Mouse (Mus musculus) hindbrain, postnatal 0 days (tissue): ENCODE data around the gene Sfrp5. TPM values are rescaled to one million over a fixed set of nuclear protein-coding genes. Genes with fewer than 3 reads are reported as not detected.
A peak's percentile ranks its signal among the peaks of the same experiment; 100 is the strongest.

Experiments used
- ATAC-seq: fragments of 200-750 bp; cut with Nextera tagmentation; 2 replicates; pipeline ENCODE4 v1.8.0; 2017; ENCODE audit warnings: mild to moderate bottlenecking, moderate TSS enrichment, moderate library complexity
- DNase-seq: peaks from one replicate; pipeline ENCODE4 v3.0.0-alpha.2; 2015; ENCODE audit warnings: low spot score
- H3K27ac ChIP-seq: fragments of 300-500 bp; sonication (generic); 2 replicates; pipeline ENCODE4 v1.5.1; 2014; ENCODE audit warnings: mild to moderate bottlenecking
- H3K27me3 ChIP-seq: fragments of 300-500 bp; sonication (generic); 2 replicates; pipeline ENCODE4 v1.6.1; 2014; ENCODE audit warnings: low read length, mixed read lengths; ENCODE audit not compliant: insufficient read depth
- H3K36me3 ChIP-seq: fragments of 300-500 bp; sonication (generic); 2 replicates; pipeline ENCODE4 v1.6.1; 2014; ENCODE audit warnings: low read length, mixed read lengths; ENCODE audit not compliant: insufficient read depth
- H3K4me1 ChIP-seq: fragments of 300-500 bp; sonication (generic); 2 replicates; pipeline ENCODE4 v1.6.1; 2014; ENCODE audit warnings: antibody characterized with exemption, low read length, mixed read lengths; ENCODE audit not compliant: insufficient read depth
- H3K4me2 ChIP-seq: fragments of 300-500 bp; sonication (generic); 2 replicates; pipeline ENCODE4 v1.6.1; 2014; ENCODE audit warnings: low read depth, mild to moderate bottlenecking, low read length, moderate library complexity, mixed read lengths
- H3K4me3 ChIP-seq: fragments of 300-500 bp; sonication (generic); 2 replicates; pipeline ENCODE4 v1.5.1; 2014; ENCODE audit warnings: low read length
- H3K9ac ChIP-seq: fragments of 300-500 bp; sonication (generic); replicated peaks from 2 replicates; pipeline ENCODE4 v1.6.1; 2014; ENCODE audit warnings: mild to moderate bottlenecking, low read length, moderate library complexity, mixed read lengths
- H3K9me3 ChIP-seq: fragments of 300-500 bp; sonication (generic); 2 replicates; pipeline ENCODE4 v1.6.1; 2016; ENCODE audit warnings: low read length, mixed read lengths
- CTCF ChIP-seq: IDR thresholded peaks from 2 replicates; pipeline ENCODE4 v1.5.1; 2016; ENCODE audit warnings: antibody characterized with exemption, control low read depth, low read depth
- WGBS: fragments of 180-500 bp; shearing (Covaris S2); extraction: QIAGEN DNeasy Blood & Tissue Kit; methylation state at CpG from one replicate; pipeline ENCODE4 v1.1.7; 2014; 5-methylcytosine and 5-hydroxymethylcytosine counted together
- polyA plus RNA-seq: library from polyadenylated mRNA; unstranded; fragments of >200 nt; fragmentation: Nextera tagmentation; extraction: Ambion mirVana; gene quantifications from 2 replicates; pipeline ENCODE4 v1.2.1, GENCODE M21; 2015
- total RNA-seq: library from RNA; depleted of rRNA; stranded (reverse); fragments of >200 nt; gene quantifications from 2 replicates; pipeline ENCODE4 v1.2.3, GENCODE M21; 2014

The Sfrp5 gene
- total and polyA plus RNA-seq, 2 experiments from 2014 or later: 1.6 to 1.8 TPM

DNA sequence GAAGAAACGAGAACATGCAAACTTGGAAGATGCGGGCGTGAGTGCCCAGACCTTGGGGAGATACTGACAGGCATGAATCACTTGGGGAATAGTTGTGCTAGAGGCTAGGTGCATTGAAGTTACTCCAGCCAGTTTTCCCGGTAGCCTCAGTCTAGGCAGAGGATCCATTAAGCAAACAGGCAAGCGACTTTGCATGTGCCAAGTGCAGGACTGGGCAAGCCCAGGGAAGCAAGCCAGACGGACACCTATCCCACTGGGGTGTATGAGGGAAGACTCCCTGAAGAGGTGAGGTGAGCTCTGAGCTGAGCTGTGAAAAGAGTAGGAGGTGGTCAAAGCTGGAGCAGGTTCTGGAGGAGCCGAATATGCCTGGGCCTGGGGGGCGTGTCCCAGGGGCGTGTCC lies 34.6 kb downstream of the Sfrp5 start:
- H3K4me2 ChIP-seq: no peak overlapping the region

DNA sequence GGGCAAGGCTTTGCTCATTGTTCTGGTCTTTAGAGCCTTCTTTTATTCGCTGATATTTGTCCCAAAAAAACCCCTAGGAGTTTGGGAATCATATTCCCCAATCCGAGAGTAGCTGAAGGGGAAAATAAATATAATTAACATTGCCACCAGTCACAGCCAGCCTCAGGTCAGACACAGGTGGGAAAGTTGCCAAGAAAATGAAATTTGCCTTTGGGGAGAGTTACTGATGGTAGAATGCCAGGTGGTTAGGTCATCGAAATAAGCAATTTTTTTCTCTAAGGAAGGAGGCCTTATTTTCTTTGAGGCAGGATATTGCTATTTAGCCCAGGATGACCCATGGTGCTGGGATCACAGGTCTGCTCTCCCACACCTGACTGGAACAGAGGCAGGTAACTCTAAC lies 35.3 kb downstream of the Sfrp5 start:
- Histone ChIP-seq H3K36me3 (no peaks in the 10 kb centered on the region), H3K27ac (no peak overlapping the region), H3K4me1 (peaks cover 10% of the 10 kb centered on the region), H3K9ac (no peak overlapping the region), H3K9me3 (no peaks in the 10 kb centered on the region), H3K27me3 (peaks cover 4% of the 10 kb centered on the region; the same call in 1 of the 2 replicates), H3K4me2 (no peak overlapping the region), H3K4me3 (no peak overlapping the region)
- WGBS: 43% methylated on average over 3 of the region's 3 CpGs
- DNase-seq (peak; percentile 25), ATAC-seq (no peak)
- TF ChIP-seq CTCF: no peak

More for the DNA sequence above, 34.6 kb downstream of the Sfrp5 start:
- 69% methylated on average over 9 of the region's 9 CpGs for WGBS
- peaks cover 10% of the 10 kb centered on the region for H3K4me1 ChIP-seq
- H3K4me3 ChIP-seq: no peak overlapping the region
- H3K36me3 ChIP-seq: no peaks in the 10 kb centered on the region
- H3K9ac ChIP-seq: no peak overlapping the region
- peaks cover 4% of the 10 kb centered on the region; the same call in 1 of the 2 replicates for H3K27me3 ChIP-seq
- no peaks in the 10 kb centered on the region for H3K9me3 ChIP-seq
- H3K27ac ChIP-seq: no peak overlapping the region
- TF ChIP-seq CTCF: no peak
- DNase-seq: no peak
- no peak for ATAC-seq

DNA sequence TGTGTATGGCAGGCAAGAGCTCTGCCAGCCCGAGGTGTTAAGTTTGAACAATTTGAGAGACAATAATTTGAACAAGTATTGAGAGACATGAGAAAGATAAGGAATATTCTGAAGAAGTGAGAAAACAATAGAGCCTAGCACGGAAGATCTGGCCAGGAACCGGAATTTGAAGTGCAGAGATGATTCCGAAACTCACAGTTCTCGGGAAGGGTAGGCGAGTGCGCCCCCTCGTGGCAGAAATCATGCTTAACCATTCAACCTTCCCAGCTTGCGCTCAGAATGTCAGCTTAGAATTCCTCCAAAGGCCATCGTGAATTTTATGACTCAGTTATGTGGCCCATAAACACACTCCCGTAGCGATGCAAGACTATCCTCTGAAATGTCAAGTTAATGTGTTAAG lies 35.9 kb downstream of the Sfrp5 start:
- no peak for ATAC-seq
- no peaks in the 10 kb centered on the region for H3K9me3 ChIP-seq
- no peak overlapping the region for H3K27ac ChIP-seq
- H3K4me1 ChIP-seq: peaks cover 4% of the 10 kb centered on the region
- H3K36me3 ChIP-seq: no peaks in the 10 kb centered on the region
- peak overlapping the region; percentile 41 for H3K4me2 ChIP-seq
- peaks cover 4% of the 10 kb centered on the region; the same call in 1 of the 2 replicates for H3K27me3 ChIP-seq
- 1% methylated on average over 12 of the region's 12 CpGs for WGBS
- TF ChIP-seq CTCF: peak; percentile 87
- DNase-seq: peak; percentile 83
- no peak overlapping the region for H3K9ac ChIP-seq
- no peak overlapping the region for H3K4me3 ChIP-seq

DNA sequence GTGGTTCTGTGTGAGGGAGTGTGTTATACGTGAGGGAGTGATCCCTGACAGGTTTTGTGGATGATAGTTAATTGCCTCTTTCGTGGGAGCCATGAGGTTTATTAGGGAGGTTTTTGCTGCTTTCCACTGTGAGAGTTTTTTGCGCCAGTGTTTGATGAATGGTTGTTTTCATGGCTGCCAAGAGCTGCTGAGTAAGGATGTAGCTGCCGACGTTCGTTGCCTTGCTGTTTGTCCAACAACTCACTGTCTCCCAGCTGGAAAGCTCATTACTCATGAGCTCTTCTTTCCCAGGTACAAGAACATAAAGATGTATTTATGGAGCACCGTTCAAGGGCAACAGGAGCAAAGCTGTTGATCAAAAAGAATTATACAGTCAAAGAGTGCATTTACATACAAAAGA lies 37.9 kb downstream of the Sfrp5 start:
- ATAC-seq (no peak), DNase-seq (peak; percentile 35)
- H3K27ac ChIP-seq: no peak overlapping the region
- H3K27me3 ChIP-seq: peaks cover 4% of the 10 kb centered on the region; the same call in 1 of the 2 replicates
- TF ChIP-seq CTCF: no peak
- H3K36me3 ChIP-seq: no peaks in the 10 kb centered on the region
- no peak overlapping the region for H3K4me3 ChIP-seq
- no peaks in the 10 kb centered on the region for H3K9me3 ChIP-seq
- H3K4me1 ChIP-seq: no peaks in the 10 kb centered on the region; the same call in 1 of the 2 replicates
- no peak overlapping the region for H3K4me2 ChIP-seq
- WGBS: 21% methylated on average over 7 of the region's 7 CpGs
- H3K9ac ChIP-seq: no peak overlapping the region

DNA sequence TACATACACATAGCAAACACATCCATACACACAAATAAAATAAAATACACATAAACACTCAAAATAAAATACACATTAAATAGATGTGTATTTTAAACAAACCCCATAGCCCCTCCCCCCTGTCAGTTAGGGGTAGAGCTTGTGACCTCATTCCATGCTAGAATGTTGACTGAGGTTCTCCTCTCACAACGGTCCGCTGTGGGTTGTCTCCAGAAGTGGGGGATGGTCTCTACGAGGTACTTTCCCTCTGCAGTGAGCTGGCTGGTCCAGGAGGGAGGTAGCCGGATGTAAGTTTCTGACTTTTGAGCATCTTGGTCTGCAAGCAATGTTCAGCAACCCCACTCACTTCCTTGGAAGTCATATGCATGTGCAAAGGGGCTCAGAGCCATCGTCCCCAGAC lies 38.3 kb downstream of the Sfrp5 start, which contains the start of gene Zfyve27:
Gene Zfyve27 (plus strand): TSS at position 188 of the 400 bp plus-strand sequence.
- DNase-seq (no peak), ATAC-seq (no peak)
- Histone ChIP-seq H3K27me3 (peaks cover 4% of the 10 kb centered on the region; the same call in 1 of the 2 replicates), H3K9me3 (no peaks in the 10 kb centered on the region), H3K36me3 (no peaks in the 10 kb centered on the region), H3K27ac (no peak within 1 kb of the TSS), H3K4me3 (no peak within 1 kb of the TSS), H3K9ac (no peak within 1 kb of the TSS), H3K4me1 (no peaks in the 10 kb centered on the region), H3K4me2 (no peak within 1 kb of the TSS)
- 65% methylated on average over 5 of the region's 5 CpGs for WGBS
- TF ChIP-seq CTCF: no peak

DNA sequence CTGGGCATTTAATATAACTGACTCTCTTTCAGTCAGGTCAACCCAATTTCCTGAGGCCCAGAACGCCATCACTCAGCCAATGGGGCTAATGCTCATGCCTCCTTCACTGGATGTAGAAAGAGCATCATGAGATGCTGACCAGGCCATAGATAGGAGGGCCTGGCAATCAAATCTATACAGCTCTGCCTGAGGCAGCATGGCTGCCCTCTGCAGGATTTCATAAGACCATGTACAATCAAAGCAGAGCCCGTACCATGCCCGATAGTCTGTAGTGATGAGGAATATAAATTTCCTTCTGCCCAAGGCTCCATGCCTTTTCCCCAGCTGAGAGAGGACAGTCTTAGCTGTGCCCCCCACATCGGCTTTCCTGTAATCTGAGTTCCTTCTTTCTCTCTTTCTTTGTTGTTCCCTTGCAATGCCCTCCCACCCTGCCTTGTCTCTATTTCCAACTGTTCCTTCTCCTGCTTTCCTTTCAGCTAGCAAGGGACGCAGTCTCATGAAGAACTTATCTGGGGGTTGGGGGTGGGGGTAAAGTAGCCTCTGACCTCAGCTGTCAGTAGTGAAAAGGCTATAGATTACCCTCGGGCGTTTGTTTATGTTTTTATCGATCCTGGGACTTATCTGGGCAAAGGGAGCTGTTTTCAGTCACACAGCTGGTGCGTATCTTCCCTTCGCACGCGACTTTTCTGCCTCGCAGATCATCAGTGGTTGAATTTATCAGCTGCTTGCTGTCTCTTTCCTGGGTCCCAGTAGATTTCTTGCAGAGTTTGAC lies 43.6 kb downstream of the Sfrp5 start:
- H3K27me3 ChIP-seq: no peaks in the 10 kb centered on the region
- no peaks in the 10 kb centered on the region for H3K4me1 ChIP-seq
- no peak for DNase-seq
- H3K9me3 ChIP-seq: no peaks in the 10 kb centered on the region
- H3K9ac ChIP-seq: no peak overlapping the region
- no peaks in the 10 kb centered on the region for H3K36me3 ChIP-seq
- no peak overlapping the region for H3K4me2 ChIP-seq
- no peak overlapping the region for H3K4me3 ChIP-seq
- H3K27ac ChIP-seq: no peak overlapping the region
- peak; percentile 8; the same call in 1 of the 2 replicates for TF ChIP-seq CTCF
- no peak for ATAC-seq
- 64% methylated on average over 13 of the region's 13 CpGs for WGBS
